Mouse (Mus musculus): ENCODE results near the gene Sfrp5. TPM values are rescaled to one million over a fixed set of nuclear protein-coding genes. Genes with fewer than 3 reads are reported as not detected.

The Sfrp5 gene
- polyA plus RNA-seq, 1 experiment from 2014 or later = 2.1 TPM

DNA sequence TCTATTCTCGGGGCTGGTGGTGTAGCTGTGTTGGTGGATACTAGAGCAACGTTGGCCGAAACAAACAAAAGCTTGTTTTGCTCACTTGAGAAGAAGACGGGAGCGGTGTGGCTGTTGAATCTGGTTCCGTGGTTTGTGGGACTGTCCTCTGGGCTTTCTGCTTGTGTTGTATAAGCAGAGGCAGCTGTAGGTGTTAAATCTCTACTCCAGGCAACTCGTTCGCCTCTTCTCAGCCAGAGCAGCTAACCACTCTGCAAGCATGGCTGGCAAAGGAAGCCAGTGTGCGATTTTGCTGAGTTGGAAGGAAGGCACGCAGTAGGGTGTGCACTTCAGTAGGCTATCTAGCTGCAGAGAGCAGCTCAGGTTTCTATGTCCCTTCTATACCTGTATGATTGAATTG, 24.4 kb upstream of the Sfrp5 start:
- Histone ChIP-seq H3K4me1 (no peaks in the 10 kb centered on the region), H3K36me3 (no peaks in the 10 kb centered on the region), H3K4me3 (replicated peaks) (no peak overlapping the region), H3K27me3 (0 out of 2 replicates have a peak, but pooled peaks cover 2% of the 10 kb centered on the region), H3K9me3 (replicated peaks) (no peaks in the 10 kb centered on the region), H3K4me2 (no peak overlapping the region), H3K9ac (no peak overlapping the region), H3K27ac (no peak overlapping the region)
- 85% methylated on average over 10 of the region's 10 CpGs for WGBS
- ATAC-seq (replicated peaks; ENCODE audit: low FRiP score) = no peak

DNA sequence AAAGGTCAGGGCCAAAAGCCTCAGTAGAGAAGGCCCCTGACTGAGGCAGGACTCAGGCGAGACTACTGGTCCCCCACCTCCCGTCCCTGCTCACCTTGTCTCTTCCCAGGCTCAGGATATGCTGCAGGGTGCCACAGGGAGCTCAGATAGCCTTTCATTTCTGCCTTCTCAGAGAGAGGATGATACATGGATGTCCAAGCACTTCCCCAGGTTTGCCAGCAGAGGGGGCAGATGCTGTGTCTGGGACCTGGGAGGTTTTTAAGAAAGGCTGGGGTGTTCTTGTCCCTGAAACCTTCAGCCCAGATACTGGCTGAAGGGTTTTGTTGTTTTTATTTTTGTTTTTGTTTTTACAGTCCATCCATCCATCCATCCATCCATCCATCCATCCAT, 15.3 kb upstream of the Sfrp5 start:
- 17% methylated on average over 2 of the region's 2 CpGs for WGBS
- ATAC-seq (replicated peaks; ENCODE audit: low FRiP score) = no peak
- Histone ChIP-seq H3K27me3 (no peaks in the 10 kb centered on the region), H3K4me3 (replicated peaks) (no peak overlapping the region), H3K36me3 (no peaks in the 10 kb centered on the region), H3K4me1 (no peaks in the 10 kb centered on the region), H3K4me2 (no peak overlapping the region), H3K9me3 (replicated peaks) (no peaks in the 10 kb centered on the region; the same call in 1 of the 2 replicates), H3K27ac (no peak overlapping the region), H3K9ac (no peak overlapping the region)

DNA sequence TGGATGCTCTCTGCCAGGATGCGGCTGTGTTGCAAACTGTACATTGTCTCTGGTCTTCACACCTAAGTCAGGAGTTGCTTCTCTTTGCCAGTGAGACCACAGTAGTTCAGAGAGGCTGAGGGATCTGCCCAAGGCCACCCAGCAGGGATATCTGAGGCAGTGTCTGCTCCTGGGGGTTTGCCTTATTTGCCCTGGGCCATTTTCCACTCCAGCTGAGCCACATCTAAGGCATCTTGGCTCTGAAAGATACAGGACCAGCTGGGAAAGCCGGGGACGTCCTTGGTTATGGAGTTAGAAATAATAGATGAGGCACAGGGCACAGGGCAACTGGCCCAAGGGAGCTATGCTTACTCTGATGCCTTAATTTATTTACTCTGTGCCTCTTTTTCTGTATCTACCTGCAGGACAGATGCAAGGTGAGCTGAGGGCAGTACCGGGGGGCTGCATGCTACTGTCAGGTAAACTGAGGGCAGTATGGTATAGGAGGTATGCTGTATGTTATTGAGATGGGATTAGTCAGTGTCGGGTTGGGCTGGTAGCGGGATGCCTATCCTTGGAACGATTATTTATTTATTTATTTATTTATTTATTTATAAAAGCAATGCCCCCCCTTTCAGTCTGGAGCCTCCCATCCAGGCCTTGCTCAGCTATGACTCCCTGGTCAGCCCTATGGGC, 14.8 kb upstream of the Sfrp5 start:
- ATAC-seq (replicated peaks; ENCODE audit: low FRiP score) = no peak
- Histone ChIP-seq H3K27ac (no peak overlapping the region), H3K27me3 (no peaks in the 10 kb centered on the region), H3K4me2 (no peak overlapping the region), H3K9ac (no peak overlapping the region), H3K4me3 (replicated peaks) (no peak overlapping the region), H3K4me1 (0 out of 2 replicates have a peak, but pooled peaks cover 3% of the 10 kb centered on the region), H3K9me3 (replicated peaks) (no peaks in the 10 kb centered on the region; the same call in 1 of the 2 replicates), H3K36me3 (no peaks in the 10 kb centered on the region)
- WGBS = 69% methylated on average over 7 of the region's 7 CpGs

DNA sequence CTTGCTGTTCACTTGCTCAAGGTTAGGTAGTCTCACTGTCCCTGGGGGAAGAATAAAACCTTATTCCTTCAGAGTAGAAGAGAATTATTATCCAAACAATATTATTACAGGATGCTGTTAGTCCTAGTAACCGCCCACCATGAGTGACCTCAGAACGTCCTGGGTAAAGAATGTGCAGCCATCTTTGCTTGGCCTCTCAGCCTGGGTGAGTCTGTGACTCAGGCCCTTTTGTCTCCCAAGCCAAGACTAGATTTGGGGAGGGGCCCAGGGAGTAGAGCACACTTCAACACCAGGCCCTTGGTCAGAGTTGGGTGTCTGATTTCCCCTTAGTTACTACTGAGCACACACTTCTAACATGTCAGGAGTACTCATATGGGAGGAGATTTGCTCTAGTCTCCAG, 12.5 kb upstream of the Sfrp5 start:
- 0 out of 2 replicates have a peak, but pooled peaks cover 4% of the 10 kb centered on the region for H3K4me1 ChIP-seq
- no peak overlapping the region for H3K27ac ChIP-seq
- H3K9me3 ChIP-seq (replicated peaks) = no peaks in the 10 kb centered on the region; the same call in 1 of the 2 replicates
- H3K4me2 ChIP-seq = no peak overlapping the region
- 0 out of 2 replicates have a peak, but pooled peaks cover 3% of the 10 kb centered on the region for H3K27me3 ChIP-seq
- no peak overlapping the region for H3K4me3 ChIP-seq (replicated peaks)
- no peaks in the 10 kb centered on the region for H3K36me3 ChIP-seq
- no peak overlapping the region for H3K9ac ChIP-seq
- ATAC-seq (replicated peaks; ENCODE audit: low FRiP score) = no peak
- WGBS = 77% methylated on average over 2 of the region's 2 CpGs

DNA sequence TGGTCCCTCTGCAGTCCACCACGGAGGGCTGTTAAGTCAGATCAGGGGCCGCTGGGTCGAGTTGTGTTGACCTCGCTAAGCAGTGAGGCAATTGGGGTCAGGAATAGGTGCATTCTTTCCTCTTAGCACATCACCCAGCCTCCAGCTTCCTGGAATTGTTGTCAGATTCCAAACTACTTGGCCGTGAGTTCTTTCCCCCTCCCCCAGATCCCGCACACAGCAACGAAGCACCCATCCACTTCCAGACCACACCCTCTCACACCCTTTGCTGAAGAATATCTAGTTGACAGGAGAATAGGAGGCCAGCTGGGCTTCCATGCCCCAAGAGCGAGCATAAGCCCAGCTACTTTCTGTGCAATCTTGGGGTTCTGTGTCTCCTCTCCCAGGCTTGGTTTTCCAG, 9.9 kb upstream of the Sfrp5 start:
- no peak for ATAC-seq (replicated peaks; ENCODE audit: low FRiP score)
- H3K4me1 ChIP-seq = 0 out of 2 replicates have a peak, but pooled peaks cover 4% of the 10 kb centered on the region
- H3K36me3 ChIP-seq = no peaks in the 10 kb centered on the region
- WGBS = 35% methylated on average over 8 of the region's 8 CpGs
- no peak overlapping the region for H3K27ac ChIP-seq
- H3K27me3 ChIP-seq = 0 out of 2 replicates have a peak, but pooled peaks cover 7% of the 10 kb centered on the region
- no peak overlapping the region for H3K4me2 ChIP-seq
- no peak overlapping the region for H3K4me3 ChIP-seq (replicated peaks)
- no peak overlapping the region for H3K9ac ChIP-seq
- no peaks in the 10 kb centered on the region for H3K9me3 ChIP-seq (replicated peaks)

DNA sequence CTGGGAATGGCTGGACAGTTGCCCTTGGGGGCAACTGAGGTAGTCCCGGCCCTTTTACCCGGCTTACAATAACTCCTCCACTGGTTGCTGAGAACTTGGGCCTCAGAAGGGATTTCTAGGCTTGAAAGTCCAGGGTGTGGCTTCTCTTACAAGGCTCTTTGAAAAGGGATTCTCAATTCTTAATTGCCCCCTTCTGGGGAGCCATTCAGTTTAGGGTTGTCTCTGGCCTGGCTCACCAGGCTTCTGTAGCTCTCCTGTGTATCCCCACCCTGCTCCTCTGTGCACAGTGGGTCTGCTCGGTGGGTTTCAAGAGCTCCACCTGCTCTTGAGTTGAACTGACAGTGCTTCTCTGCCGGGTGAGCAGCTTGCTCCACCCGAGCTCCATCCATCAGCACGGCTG, 7.9 kb upstream of the Sfrp5 start:
- Histone ChIP-seq H3K9me3 (replicated peaks) (no peaks in the 10 kb centered on the region), H3K36me3 (no peaks in the 10 kb centered on the region), H3K4me1 (0 out of 2 replicates have a peak, but pooled peaks cover 4% of the 10 kb centered on the region), H3K9ac (no peak overlapping the region), H3K4me3 (replicated peaks) (no peak overlapping the region), H3K27me3 (0 out of 2 replicates have a peak, but pooled peaks cover 11% of the 10 kb centered on the region), H3K4me2 (no peak overlapping the region), H3K27ac (no peak overlapping the region)
- 70% methylated on average over 6 of the region's 6 CpGs for WGBS
- ATAC-seq (replicated peaks; ENCODE audit: low FRiP score) = no peak

DNA sequence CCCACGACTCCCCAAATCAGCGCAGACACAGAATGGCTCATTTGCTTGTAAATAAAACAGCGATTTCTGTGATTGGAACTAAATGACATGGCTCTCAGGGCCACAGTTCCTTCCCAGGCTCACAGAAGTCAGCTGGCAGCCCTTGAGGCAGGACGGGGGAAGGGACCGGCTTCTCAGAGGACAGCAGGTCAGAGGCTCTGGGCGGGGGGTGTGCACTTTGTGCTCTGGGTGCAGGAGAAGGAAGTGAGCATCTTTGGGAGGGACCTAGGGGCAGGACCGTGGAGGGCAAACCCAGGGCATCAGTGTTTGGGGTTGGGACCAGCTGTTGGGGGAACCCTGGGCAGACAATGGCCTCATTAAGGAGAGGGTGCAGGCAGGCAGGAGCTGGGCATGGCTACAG, 7.4 kb upstream of the Sfrp5 start:
- no peak for ATAC-seq (replicated peaks; ENCODE audit: low FRiP score)
- 48% methylated on average over 7 of the region's 7 CpGs for WGBS

DNA sequence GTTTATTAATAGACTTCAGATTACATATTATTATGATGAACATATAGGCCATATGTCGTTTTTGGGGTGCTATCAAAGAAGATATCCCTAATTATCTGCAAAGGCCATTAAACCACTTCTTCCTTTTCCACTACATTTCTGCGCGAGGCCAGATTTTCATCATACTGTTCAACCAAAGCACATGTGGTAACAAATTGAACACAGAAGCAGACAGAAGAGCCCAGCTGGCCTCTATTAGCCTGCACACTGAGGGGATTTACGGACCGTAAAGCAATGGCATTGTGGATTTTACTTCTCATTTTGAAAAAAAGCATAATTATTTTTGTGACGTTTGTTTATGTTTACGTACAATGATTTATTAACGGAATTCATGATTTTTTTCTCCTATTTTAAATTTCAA, 3.1 kb upstream of the Sfrp5 start:
- H3K4me1 ChIP-seq = peaks cover 16% of the 10 kb centered on the region
- no peak overlapping the region for H3K27ac ChIP-seq
- H3K9ac ChIP-seq = no peak overlapping the region
- no peaks in the 10 kb centered on the region for H3K9me3 ChIP-seq (replicated peaks)
- no peak overlapping the region for H3K4me3 ChIP-seq (replicated peaks)
- peaks cover 56% of the 10 kb centered on the region for H3K27me3 ChIP-seq
- no peak for ATAC-seq (replicated peaks; ENCODE audit: low FRiP score)
- H3K4me2 ChIP-seq = no peak overlapping the region
- 84% methylated on average over 8 of the region's 8 CpGs for WGBS
- H3K36me3 ChIP-seq = no peaks in the 10 kb centered on the region

More for the DNA sequence above, 7.4 kb upstream of the Sfrp5 start:
- H3K27me3 ChIP-seq = 0 out of 2 replicates have a peak, but pooled peaks cover 13% of the 10 kb centered on the region
- no peaks in the 10 kb centered on the region for H3K36me3 ChIP-seq
- no peaks in the 10 kb centered on the region for H3K9me3 ChIP-seq (replicated peaks)
- no peak overlapping the region for H3K9ac ChIP-seq
- H3K27ac ChIP-seq = no peak overlapping the region
- 0 out of 2 replicates have a peak, but pooled peaks cover 4% of the 10 kb centered on the region for H3K4me1 ChIP-seq
- H3K4me3 ChIP-seq (replicated peaks) = no peak overlapping the region
- no peak overlapping the region for H3K4me2 ChIP-seq

DNA sequence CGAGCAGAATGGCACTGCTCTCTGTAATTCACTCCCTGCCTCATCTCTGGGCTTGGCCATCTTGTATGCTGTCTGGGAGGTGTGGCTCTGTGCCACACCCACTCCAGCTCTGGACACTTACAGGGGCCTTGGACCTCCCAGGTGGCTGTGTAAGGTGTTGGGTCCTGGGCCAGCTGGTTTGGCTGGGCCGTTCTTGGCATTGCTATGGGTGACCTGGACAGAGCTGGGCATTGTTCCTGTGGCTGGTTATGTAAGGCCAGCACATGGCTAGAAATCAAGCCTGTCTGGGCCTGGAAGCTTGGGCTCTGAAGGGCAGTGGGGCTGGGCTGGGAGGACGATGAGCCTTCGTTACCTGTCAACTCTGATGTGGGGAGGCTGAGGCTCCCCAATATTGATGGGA, 2.3 kb upstream of the Sfrp5 start:
- WGBS = 85% methylated on average over 4 of the region's 4 CpGs
- Histone ChIP-seq H3K27me3 (peaks cover 61% of the 10 kb centered on the region), H3K9ac (no peak overlapping the region)

DNA sequence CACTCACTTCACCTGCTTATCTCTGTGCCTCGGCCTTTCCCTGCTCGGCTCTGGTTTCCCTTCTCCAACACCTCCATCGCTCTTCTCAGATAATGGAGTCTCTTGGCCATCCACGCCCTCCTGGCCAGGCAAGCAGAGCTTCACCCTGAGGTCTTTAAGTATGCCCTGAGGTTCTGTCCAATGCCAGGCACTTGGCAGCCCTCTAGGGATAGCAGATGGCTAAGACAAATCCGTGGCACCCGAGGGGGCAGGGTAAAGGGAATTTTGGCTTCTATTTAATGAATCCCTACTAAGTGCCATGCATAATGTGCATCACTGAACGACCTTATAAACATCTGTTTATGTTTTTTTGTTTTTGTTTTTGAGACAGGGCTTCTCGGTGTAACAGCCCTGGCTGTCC, 415 bp upstream of the Sfrp5 start:
- no peaks in the 10 kb centered on the region for H3K36me3 ChIP-seq
- H3K9me3 ChIP-seq (replicated peaks) = no peaks in the 10 kb centered on the region
- 0 out of 2 replicates have a peak overlapping the region, but pooled peaks have one; percentile 21 for H3K9ac ChIP-seq
- H3K4me3 ChIP-seq (replicated peaks) = no peak overlapping the region
- ATAC-seq (replicated peaks; ENCODE audit: low FRiP score) = no peak
- H3K4me1 ChIP-seq = peaks cover 25% of the 10 kb centered on the region
- WGBS = 43% methylated on average over 8 of the region's 8 CpGs
- H3K4me2 ChIP-seq = peak overlapping the region; percentile 54
- H3K27me3 ChIP-seq = peaks cover 79% of the 10 kb centered on the region
- H3K27ac ChIP-seq = no peak overlapping the region

More for the DNA sequence above, 2.3 kb upstream of the Sfrp5 start:
- no peaks in the 10 kb centered on the region for H3K36me3 ChIP-seq
- H3K4me2 ChIP-seq = no peak overlapping the region
- H3K27ac ChIP-seq = no peak overlapping the region
- H3K9me3 ChIP-seq (replicated peaks) = no peaks in the 10 kb centered on the region
- peaks cover 20% of the 10 kb centered on the region for H3K4me1 ChIP-seq
- ATAC-seq (replicated peaks; ENCODE audit: low FRiP score) = no peak
- no peak overlapping the region for H3K4me3 ChIP-seq (replicated peaks)

DNA sequence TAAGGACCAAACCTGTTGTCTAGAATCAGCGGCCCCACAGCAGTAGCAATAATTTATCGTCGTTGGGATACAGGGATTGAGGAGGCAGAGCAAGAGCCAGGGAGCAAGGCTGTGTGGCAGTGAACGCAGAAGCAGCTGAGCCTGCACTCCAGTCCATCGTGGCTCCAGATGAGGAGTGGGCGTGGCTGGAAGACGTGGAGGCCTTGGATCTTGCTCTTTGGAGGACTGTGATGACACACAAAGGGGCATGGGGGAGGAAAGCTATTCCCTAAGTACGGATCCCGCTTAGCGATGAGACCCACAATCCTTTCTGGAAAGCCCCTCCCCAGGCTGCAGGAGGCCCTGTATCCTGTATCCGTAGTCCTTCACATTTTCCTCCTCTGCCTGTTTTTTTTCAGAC, 4.0 kb downstream of the Sfrp5 start:
- WGBS = 36% methylated on average over 11 of the region's 11 CpGs
- H3K4me1 ChIP-seq = peaks cover 37% of the 10 kb centered on the region
- no peak overlapping the region for H3K4me2 ChIP-seq
- ATAC-seq (replicated peaks; ENCODE audit: low FRiP score) = no peak
- H3K4me3 ChIP-seq (replicated peaks) = no peak overlapping the region
- no peaks in the 10 kb centered on the region for H3K9me3 ChIP-seq (replicated peaks)
- H3K36me3 ChIP-seq = peaks cover 5% of the 10 kb centered on the region; the same call in 1 of the 2 replicates
- no peak overlapping the region for H3K27ac ChIP-seq
- no peak overlapping the region for H3K9ac ChIP-seq
- peaks cover 57% of the 10 kb centered on the region for H3K27me3 ChIP-seq

DNA sequence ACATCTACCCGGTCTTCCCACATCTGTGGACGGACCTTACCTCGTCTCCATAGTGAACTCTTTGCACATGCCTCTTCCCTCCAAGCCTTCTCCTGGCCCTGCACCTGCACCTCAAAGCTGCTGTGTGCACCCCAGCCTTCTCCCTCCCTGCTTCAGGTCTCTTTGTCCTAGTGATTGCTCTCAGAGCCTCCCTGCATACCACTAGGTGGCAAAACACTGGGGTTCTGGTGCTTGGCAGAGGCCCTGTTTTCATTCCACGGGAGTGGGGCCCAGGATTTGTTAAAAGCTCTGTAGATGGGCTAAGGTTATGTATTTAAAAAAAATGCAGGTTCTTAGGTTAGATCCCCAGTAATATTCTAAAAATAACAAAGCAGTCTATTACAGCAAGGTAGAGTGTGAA, 5.0 kb downstream of the Sfrp5 start:
- Histone ChIP-seq H3K27me3 (peaks cover 47% of the 10 kb centered on the region), H3K9me3 (replicated peaks) (no peaks in the 10 kb centered on the region), H3K27ac (no peak overlapping the region), H3K4me1 (peaks cover 33% of the 10 kb centered on the region), H3K9ac (no peak overlapping the region), H3K36me3 (peaks cover 5% of the 10 kb centered on the region; the same call in 1 of the 2 replicates), H3K4me2 (no peak overlapping the region), H3K4me3 (replicated peaks) (no peak overlapping the region)
- no peak for ATAC-seq (replicated peaks; ENCODE audit: low FRiP score)
- 73% methylated on average over 4 of the region's 4 CpGs for WGBS

Measured in kidney, embryonic 15.5 days (tissue).